In genomic region chr12:82547127-82547526, GRCm38 (mm10) we compare ENCODE assay signal across 22 mouse cellular contexts. TPM values are rescaled to one million over a fixed set of nuclear protein-coding genes. Genes with fewer than 3 reads are reported as not detected.
"Had no signal": no experiment of that assay in that cellular context is flagged by ENCODE, and none has a peak within 500 bp of the region (broad histone marks: within the 10 kb centered on the region; RNA-seq: fewer than 3 reads in every experiment).

No protein-coding gene starts in this region.

- DNase-seq: cerebellum, adult 2 months; cerebellum, adult 8-10 months; cerebellum, adult 9-10 months; cerebellum, adult 9-11 months; cerebellum, postnatal 10 days; cerebellum, postnatal 14 days; cerebellum, postnatal 25 days; cerebellum, postnatal 36 days; embryo, embryonic 11 days; forebrain, postnatal 0 days; gastrocnemius, adult 2 months; gastrocnemius, postnatal 10 days; gastrocnemius, postnatal 14 days; gastrocnemius, postnatal 25 days; gastrocnemius, postnatal 36 days; heart, adult 18-20 months; heart, adult 2 months had no signal

- ATAC-seq: forebrain, embryonic 13.5 days; forebrain, embryonic 14.5 days; forebrain, embryonic 15.5 days; forebrain, embryonic 16.5 days; forebrain, postnatal 0 days had no signal

RNA-seq across cellular contexts. Expression of gene Rgs6, which starts 41.0 kb away (rescaled TPM):
- total RNA-seq: common myeloid progenitor, adult 5-6 weeks had no signal
